Mouse (Mus musculus) bone marrow, adult 2 months (tissue): ENCODE data around the gene Gla. TPM values are rescaled to one million over a fixed set of nuclear protein-coding genes. Genes with fewer than 3 reads are reported as not detected.

Experiments used
- H3K27ac ChIP-seq: fragments of 200-500 bp; 2 replicates; pipeline ENCODE4 v1.5.1; 2012; ENCODE audit warnings: low read depth, mild to moderate bottlenecking, control low read depth, inconsistent platforms, low read length; ENCODE audit not compliant: control insufficient read depth, poor library complexity, insufficient read depth
- H3K4me1 ChIP-seq: fragments of 200-500 bp; 2 replicates; pipeline ENCODE4 v1.6.1; 2011; ENCODE audit warnings: low read length; ENCODE audit not compliant: control insufficient read depth, insufficient read depth
- H3K4me3 ChIP-seq: fragments of 200-500 bp; replicated peaks from 2 replicates; pipeline ENCODE3; 2011; ENCODE audit warnings: mild to moderate bottlenecking, low read depth, low read length, control low read depth; ENCODE audit not compliant: control insufficient read depth
- CTCF ChIP-seq: fragments of 200-500 bp; IDR thresholded peaks from 2 replicates; pipeline ENCODE4 v1.5.1; 2011; ENCODE audit warnings: low read length, control low read depth; ENCODE audit not compliant: control insufficient read depth, insufficient read depth
- POLR2A ChIP-seq: fragments of 200-500 bp; IDR thresholded peaks from 2 replicates; pipeline ENCODE4 v1.6.1; 2011; ENCODE audit warnings: low read depth, mild to moderate bottlenecking, control low read depth, low read length, borderline replicate concordance; ENCODE audit not compliant: control insufficient read depth
- WGBS: fragments of 180-500 bp; shearing (Covaris S2); methylation state at CpG from one replicate; pipeline ENCODE4 v1.1.7; 2018; 5-methylcytosine and 5-hydroxymethylcytosine counted together
- polyA plus RNA-seq: library from polyadenylated mRNA; stranded (reverse); fragments of >200 nt; gene quantifications from 2 replicates; pipeline ENCODE4 v1.2.4, GENCODE M21; 2011; ENCODE audit warnings: low replicate concordance; ENCODE audit not compliant: missing spikeins, insufficient read depth, insufficient read length

Gene Gla
- polyA plus RNA-seq, 1 experiment, result 6.8 TPM

GRCm38 (mm10) chrX:134601380-134602120 lies 625 bp upstream of the Gla start:
- TF ChIP-seq CTCF, result no peak
- no peak for TF ChIP-seq POLR2A
- Histone ChIP-seq H3K4me1 (no peaks in the 10 kb centered on the region; the same call in 1 of the 2 replicates), H3K4me3 (peak overlapping the region; percentile 79), H3K27ac (peak overlapping the region; percentile 93)
- 14% methylated on average over 33 of the region's 43 CpGs for WGBS

GRCm38 (mm10) chrX:134599922-134600565 lies 881 bp downstream of the Gla start:
- Histone ChIP-seq H3K27ac (peak overlapping the region; percentile 78), H3K4me1 (no peaks in the 10 kb centered on the region; the same call in 1 of the 2 replicates), H3K4me3 (peak overlapping the region; percentile 86)
- 25% methylated on average over 10 of the region's 10 CpGs for WGBS
- TF ChIP-seq CTCF (no peak), POLR2A (no peak)

- TF ChIP-seq CTCF, result no peak
- no peak for TF ChIP-seq POLR2A
- no peaks in the 10 kb centered on the region for H3K4me1 ChIP-seq
- 22% methylated on average over 5 of the region's 5 CpGs for WGBS
- no peak overlapping the region for H3K4me3 ChIP-seq
- no peak overlapping the region for H3K27ac ChIP-seq
Measured at GRCm38 (mm10) chrX:134589836-134590235, 11.1 kb downstream of the Gla start.

- Histone ChIP-seq H3K27ac (no peak overlapping the region), H3K4me3 (no peak overlapping the region), H3K4me1 (no peaks in the 10 kb centered on the region)
- TF ChIP-seq POLR2A, result no peak
- TF ChIP-seq CTCF, result no peak
- 85% methylated on average over 3 of the region's 3 CpGs for WGBS
Measured at GRCm38 (mm10) chrX:134588997-134589396, 11.9 kb downstream of the Gla start.

GRCm38 (mm10) chrX:134588261-134588660 lies 12.7 kb downstream of the Gla start:
- no peak for TF ChIP-seq CTCF
- no peak for TF ChIP-seq POLR2A
- 83% methylated on average over 4 of the region's 4 CpGs for WGBS
- Histone ChIP-seq H3K4me3 (no peak overlapping the region), H3K27ac (no peak overlapping the region), H3K4me1 (no peaks in the 10 kb centered on the region)

GRCm38 (mm10) chrX:134586447-134586846 lies 14.5 kb downstream of the Gla start:
- Histone ChIP-seq H3K4me3 (peak overlapping the region; percentile 83), H3K27ac (no peak overlapping the region), H3K4me1 (no peaks in the 10 kb centered on the region)
- TF ChIP-seq CTCF, result no peak
- no peak for TF ChIP-seq POLR2A
- WGBS, result 26% methylated on average over 8 of the region's 8 CpGs

- Histone ChIP-seq H3K4me1 (no peaks in the 10 kb centered on the region; the same call in 1 of the 2 replicates), H3K27ac (peak within 1 kb of the TSS; percentile 61), H3K4me3 (peak within 1 kb of the TSS; percentile 83)
- TF ChIP-seq CTCF (peak; percentile 75), POLR2A (peak; percentile 62; the same call in 1 of the 2 replicates)
- WGBS, result 15% methylated on average over 45 of the region's 45 CpGs
Measured at GRCm38 (mm10) chrX:134585103-134586002, 15.6 kb downstream of the Gla start, which contains the start of gene Rpl36a. Gene Rpl36a, plus strand, starts transcription at chrX:134585654.
